Mouse (Mus musculus): ENCODE measurements around the gene Nos1. TPM values are rescaled to one million over a fixed set of nuclear protein-coding genes. Genes with fewer than 3 reads are reported as not detected.

Gene Nos1
- total RNA-seq, 2 experiments from 2014 or later: 46.2 to 62.5 TPM

GRCm38 (mm10) chr5:117949393-117949792 is 168.6 kb downstream of the Nos1 start:
- no peak for DNase-seq (ENCODE audit: extremely low spot score in 1 of 2, low spot score in 1 of 2)

DNA sequence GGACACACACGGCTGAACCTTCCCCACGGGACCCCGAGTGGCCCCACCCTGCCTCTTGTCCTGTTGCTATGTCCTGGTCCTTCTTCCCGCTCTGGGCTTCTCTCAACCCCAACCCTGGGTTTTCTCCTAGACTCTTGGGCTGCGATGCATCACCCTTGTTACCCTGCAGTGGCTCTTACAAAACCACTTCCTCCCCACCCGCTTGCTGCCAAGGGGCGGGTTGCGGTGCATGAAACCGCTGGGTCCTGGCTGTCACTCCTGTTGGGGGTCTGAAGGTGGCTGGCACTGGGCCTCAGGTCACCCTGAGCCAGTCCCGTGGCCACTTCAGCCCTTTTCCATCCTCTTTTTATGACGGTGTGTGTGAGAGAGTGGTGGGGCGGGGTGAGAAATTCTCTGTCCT is 173.1 kb downstream of the Nos1 start:
- no peak for DNase-seq (ENCODE audit: extremely low spot score in 1 of 2, low spot score in 1 of 2)

DNA sequence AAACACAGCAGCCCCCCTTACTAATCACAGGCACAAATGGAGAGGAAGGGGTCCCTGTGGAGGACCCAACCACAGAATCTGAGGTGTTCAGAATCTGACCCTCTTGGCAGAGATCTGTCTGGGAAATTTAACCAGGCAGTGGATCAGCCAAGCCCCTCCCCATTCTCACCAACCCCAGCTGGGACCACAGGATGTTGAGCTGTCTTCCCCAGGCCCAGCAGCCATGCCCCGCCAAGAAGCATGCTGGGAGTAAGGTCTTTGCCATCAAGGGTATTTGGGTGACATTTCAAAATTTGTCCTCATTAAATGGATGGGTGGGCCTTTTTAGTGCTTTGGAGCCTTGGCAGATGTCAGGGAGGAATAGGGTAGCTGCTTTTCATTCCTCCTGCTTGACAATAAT is 173.6 kb downstream of the Nos1 start:
- DNase-seq (ENCODE audit: extremely low spot score in 1 of 2, low spot score in 1 of 2): no peak

DNA sequence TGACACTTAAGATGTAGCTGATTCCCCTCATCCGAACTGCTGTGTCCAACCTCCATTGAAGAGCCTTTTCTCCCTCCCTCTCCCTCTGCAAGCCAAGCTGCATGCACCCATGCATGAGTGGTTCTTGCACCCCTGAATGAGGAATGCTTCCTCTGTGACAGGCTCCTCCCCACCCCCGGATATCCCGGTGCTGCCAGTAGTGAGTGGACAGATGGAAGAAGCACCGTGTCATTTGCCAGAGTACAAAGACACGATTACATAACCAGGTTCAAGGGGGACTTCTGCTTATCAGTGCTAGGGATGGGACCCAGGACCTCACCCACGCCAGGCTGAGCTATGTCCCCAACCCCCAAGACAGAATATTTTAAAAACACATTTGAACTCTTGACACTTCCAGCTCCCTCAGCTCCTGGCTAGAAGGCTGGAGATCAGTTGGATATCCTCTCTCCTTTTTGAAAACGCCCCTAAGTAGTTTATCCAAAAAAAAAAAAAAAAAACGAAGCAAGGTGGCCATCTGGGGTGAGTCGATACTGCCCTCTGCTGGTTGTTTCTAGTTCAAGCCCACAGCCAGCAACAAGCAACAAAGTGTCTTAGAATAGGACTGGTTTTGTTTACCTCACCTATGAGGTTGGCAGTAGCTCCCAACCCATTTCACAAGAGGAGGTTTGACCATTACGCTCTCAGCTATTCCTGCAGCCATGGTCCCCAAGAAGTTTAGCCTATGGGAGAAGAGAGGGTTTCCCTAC is 175.0 kb downstream of the Nos1 start:
- peak in 1 of 2 experiments; percentile 31 for DNase-seq (ENCODE audit: extremely low spot score in 1 of 2, low spot score in 1 of 2)

DNA sequence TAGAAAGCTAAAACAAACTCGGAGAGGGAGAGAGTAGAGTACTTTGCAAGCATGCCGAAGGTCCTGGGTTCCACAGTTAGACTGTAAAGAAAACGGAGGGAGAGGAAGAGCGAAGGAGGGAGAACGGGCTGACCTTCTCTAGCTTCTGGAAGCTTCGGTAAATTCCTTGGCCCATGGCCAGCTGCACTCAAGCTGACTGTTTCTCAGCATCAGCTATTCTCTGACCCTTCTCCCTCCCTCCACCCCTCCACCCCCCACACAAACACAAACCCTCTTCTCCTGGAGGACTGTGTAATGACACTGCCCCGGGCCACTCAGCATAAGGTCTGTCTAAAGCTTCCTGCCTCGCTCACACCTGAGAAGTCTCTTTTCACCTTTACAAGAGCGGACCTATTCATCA is 183.9 kb downstream of the Nos1 start:
- no peak for DNase-seq (ENCODE audit: extremely low spot score in 1 of 2, low spot score in 1 of 2)

DNA sequence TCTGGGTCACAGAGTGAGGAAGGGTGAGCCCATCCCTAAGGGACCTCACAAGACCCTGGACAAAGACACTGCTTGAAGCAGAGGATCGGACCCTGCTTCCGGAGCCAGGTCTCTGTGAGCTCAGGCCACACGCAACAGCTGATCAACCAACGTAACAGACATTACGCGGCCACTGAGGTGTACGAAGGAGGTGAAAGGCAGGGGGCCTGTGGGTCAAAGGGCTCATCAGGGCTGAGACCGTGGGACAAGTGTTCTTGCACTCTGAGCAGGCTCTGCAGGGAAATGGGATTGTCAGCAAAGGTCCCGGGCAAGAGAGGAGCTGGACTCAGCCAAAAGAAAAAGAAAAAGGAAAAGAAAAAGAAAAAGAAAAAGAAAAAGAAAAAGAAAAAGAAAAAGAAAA is 186.1 kb downstream of the Nos1 start:
- no peak for DNase-seq (ENCODE audit: extremely low spot score in 1 of 2, low spot score in 1 of 2)

DNA sequence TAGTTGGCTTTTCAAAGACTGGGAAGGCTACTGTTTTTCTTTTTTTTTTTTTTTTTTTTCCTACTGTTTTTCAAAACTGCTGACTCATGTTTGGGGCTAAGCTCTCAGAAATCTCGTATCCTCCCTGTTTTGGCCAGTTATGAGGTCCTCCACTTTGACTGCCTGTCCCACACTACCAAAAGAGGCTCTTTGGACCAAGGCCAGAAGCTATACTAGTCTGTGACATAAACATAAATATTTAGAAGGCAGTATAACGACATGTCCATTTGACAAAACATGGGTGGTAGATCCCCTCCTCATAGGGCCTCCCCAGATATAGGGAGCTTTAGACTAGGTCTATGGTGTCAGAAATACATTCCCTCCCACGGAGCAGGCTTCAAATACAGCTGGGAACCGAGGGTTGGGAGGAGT is 186.8 kb downstream of the Nos1 start:
- no peak for DNase-seq (ENCODE audit: extremely low spot score in 1 of 2, low spot score in 1 of 2)

DNA sequence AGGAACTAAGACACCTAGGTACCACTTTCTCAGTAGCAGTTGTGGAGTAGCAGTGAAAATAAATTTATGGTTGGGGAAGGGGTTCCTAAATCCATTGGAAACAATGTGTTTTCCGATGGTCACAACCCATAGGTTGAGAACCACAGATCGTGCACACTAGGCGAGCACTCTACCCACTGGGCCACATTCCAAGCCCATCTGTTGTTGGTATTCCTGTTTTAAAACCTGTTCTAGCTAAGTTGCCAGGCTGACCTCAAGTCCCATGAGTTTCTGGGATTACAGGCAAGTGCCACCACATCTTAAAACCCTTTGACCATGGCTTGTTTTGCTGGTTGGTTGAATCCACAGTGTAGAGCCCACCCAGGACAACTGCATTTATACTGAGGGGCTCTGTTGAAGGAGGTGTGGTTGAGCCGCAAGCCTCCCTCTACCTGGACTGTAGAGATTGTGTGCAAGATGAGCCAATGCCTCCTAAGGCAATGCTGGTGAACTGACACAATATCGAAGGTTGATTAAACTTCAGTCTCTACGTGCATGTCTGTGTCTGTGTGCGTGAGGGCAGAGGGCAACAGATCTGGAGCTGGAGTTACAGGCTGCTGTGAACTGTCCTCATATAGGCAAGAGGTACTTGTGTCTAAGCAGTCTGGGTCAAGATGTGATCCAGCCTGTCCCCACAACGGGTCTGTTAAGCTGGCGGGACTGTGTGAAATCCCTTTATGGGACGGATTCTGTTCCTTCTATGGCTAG is 189.0 kb downstream of the Nos1 start:
- DNase-seq (ENCODE audit: extremely low spot score in 1 of 2, low spot score in 1 of 2): no peak

- no peak for DNase-seq (ENCODE audit: extremely low spot score in 1 of 2, low spot score in 1 of 2)
Observed at GRCm38 (mm10) chr5:117976263-117976656, 195.4 kb downstream of the Nos1 start.

DNA sequence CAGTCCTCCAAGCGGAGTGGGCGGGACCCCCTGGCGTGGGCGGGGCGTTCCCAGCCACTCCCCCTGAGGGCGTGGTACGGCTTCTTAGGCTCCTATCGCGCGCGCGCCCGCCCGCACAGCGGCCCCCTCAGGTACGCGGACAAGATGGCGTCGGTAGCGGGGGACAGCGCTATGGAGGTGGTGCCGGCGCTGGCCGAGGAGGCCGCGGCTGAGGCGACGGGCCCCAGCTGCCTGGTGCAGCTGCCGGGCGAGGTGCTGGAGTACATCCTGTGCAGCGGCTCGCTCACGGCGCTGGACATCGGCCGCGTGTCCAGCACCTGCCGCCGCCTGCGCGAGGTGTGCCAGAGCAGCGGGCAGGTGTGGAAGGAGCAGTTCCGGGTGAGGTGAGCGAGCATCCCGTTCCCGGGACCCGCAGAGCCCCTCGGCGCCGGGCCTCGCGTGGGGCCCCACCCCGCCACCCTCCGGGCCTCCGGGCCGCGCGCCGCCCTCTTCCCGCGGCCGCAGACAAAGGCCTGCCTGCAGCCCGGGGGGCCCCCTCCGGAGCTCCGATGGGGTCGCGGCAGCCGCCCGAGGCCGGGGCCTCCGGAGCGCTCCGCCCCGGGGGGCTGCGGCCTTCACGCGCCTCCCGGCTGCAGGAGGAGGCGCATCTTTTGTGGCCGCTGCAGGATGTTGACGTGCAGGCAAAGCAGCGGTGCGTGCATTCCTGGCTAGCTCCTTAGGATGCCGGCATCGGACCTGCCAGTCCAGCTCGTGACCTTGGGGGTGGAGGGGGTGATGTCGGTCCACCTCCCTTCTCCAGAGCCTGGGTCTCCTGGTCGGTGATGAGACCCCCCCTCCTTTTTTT is 196.0 kb downstream of the Nos1 start, which contains the start of gene Fbxo21:
Gene Fbxo21 (plus strand): TSS at position 74 of the 844 bp plus-strand sequence.
- peak; percentile 91 to 94 for DNase-seq (ENCODE audit: extremely low spot score in 1 of 2, low spot score in 1 of 2)

GRCm38 (mm10) chr5:117977501-117978158 is 196.8 kb downstream of the Nos1 start:
- DNase-seq (ENCODE audit: extremely low spot score in 1 of 2, low spot score in 1 of 2): peak in 1 of 2 experiments; percentile 27

- no peak for DNase-seq (ENCODE audit: extremely low spot score in 1 of 2, low spot score in 1 of 2)
Observed at GRCm38 (mm10) chr5:117978159-117978697, 197.4 kb downstream of the Nos1 start.

- no peak for DNase-seq (ENCODE audit: extremely low spot score in 1 of 2, low spot score in 1 of 2)
Observed at GRCm38 (mm10) chr5:117979082-117979481, 198.2 kb downstream of the Nos1 start.

GRCm38 (mm10) chr5:117980921-117981320 is 200.1 kb downstream of the Nos1 start:
- DNase-seq (ENCODE audit: extremely low spot score in 1 of 2, low spot score in 1 of 2): no peak

- no peak for DNase-seq (ENCODE audit: extremely low spot score in 1 of 2, low spot score in 1 of 2)
Observed at GRCm38 (mm10) chr5:117981943-117982342, 201.1 kb downstream of the Nos1 start.

GRCm38 (mm10) chr5:117986327-117986726 is 205.5 kb downstream of the Nos1 start:
- DNase-seq (ENCODE audit: extremely low spot score in 1 of 2, low spot score in 1 of 2): no peak

- DNase-seq (ENCODE audit: extremely low spot score in 1 of 2, low spot score in 1 of 2): no peak
Observed at GRCm38 (mm10) chr5:117987891-117988290, 207.1 kb downstream of the Nos1 start.

DNA sequence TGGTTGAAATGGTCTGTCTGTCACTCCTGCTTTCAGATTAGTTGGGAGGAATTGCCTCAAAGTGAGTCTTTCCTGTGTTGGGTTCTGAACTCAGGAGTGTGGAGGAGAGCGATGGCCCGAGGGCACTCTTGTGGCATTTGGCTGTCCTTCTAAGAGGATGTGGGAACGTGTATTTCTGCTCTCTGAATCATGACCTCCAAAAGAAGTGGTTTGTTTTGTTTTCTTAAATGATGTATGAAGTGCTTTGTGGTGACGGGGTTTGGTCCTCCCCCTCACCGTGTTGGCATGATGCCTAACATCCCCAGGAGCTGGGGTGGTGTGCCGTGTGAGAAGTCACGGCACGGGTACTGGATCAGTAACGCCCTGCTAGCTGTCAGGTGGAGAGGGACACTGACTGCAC is 207.5 kb downstream of the Nos1 start:
- DNase-seq (ENCODE audit: extremely low spot score in 1 of 2, low spot score in 1 of 2): no peak

GRCm38 (mm10) chr5:117989773-117990172 is 208.9 kb downstream of the Nos1 start:
- DNase-seq (ENCODE audit: extremely low spot score in 1 of 2, low spot score in 1 of 2): no peak

GRCm38 (mm10) chr5:117990957-117991356 is 210.1 kb downstream of the Nos1 start:
- no peak for DNase-seq (ENCODE audit: extremely low spot score in 1 of 2, low spot score in 1 of 2)
